Mouse (Mus musculus) spleen, postnatal 36 days (tissue): ENCODE measurements around the gene Gnao1.
A peak's percentile ranks its signal among the peaks of the same experiment; 100 is the strongest.

Source experiments
- DNase-seq, 2 experiments: peaks; one replicate each; pipeline ENCODE4 v3.0.0; 2022; ENCODE audit warnings: low spot score in 2 of 2, mixed read lengths in 1 of 2

Gnao1 gene

GRCm38 (mm10) chr8:93809686-93810027, at the start of gene Gnao1:
TSS of gene Gnao1 (plus strand) at chr8:93809966.
- no peak for DNase-seq

- no peak for DNase-seq
These were observed 32.2 kb upstream of the Gnao1 start for GRCm38 (mm10) chr8:93777605-93778004.

GRCm38 (mm10) chr8:93809226-93809625, 540 bp upstream of the Gnao1 start:
- no peak for DNase-seq

- DNase-seq: peak; percentile 13 to 22
These were observed 477 bp downstream of the Gnao1 start for GRCm38 (mm10) chr8:93810028-93810858.

- DNase-seq: no peak
These were observed 1.3 kb downstream of the Gnao1 start for GRCm38 (mm10) chr8:93810859-93811602.

DNA sequence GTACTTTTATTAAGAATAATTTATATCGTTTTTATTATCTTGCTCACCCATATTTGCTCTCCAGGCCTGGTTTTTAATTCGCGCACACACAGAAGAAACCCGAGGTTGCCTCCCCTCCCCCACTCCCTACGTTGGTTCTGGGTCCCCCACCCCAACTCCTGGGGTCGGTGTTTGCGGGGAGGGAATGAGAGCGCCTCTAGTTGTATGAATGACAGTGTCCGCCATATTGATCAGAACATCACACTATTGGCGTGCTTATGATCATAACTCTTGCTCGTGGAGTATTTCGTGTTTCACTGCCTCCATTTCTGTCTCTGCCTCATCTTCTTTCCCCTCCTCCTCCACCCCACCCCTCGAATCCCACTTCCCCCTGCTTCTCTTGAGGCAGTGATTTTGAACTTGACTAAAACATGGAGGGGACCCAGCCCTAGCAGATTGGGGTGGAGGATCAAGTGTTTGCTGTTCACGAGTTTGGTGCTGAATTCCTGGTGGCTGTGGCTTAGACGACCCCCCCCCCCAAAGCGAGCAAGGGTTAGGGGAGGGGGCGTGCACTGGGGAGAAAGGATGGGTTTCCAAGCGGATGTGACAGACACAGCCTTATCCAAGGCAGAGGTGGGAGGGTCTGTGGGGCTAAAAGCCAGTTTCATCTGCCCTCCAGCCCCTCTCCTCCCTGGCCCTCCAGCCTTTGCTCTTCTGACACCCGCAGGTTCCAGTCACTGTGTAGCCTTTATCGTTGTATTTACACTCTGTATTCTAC, 2.1 kb downstream of the Gnao1 start:
- DNase-seq: no peak

- DNase-seq: no peak
These were observed 3.0 kb downstream of the Gnao1 start for GRCm38 (mm10) chr8:93812566-93813404.

- DNase-seq: peak in 1 of 2 experiments; percentile 3
These were observed 3.6 kb downstream of the Gnao1 start for GRCm38 (mm10) chr8:93813405-93813761.

DNA sequence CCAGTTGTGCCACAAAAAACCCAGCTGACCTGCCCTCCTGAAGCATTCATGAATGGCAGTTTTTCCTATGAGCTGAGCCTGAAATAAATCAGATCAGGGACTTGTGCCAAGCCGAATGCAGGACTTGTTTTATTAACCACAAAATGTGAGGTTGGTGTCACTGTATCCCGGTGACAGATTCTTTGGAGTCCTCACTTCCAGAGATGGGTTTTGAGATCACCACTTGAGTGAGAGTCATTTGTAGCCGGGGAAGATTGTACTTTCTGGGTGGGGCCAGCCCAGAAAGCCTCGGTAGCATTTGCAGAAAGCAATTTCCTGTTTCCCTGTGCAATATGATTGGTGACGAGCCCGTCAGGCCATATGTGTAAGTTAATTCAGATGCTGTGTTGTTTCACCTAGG, 4.5 kb downstream of the Gnao1 start:
- DNase-seq: no peak

DNA sequence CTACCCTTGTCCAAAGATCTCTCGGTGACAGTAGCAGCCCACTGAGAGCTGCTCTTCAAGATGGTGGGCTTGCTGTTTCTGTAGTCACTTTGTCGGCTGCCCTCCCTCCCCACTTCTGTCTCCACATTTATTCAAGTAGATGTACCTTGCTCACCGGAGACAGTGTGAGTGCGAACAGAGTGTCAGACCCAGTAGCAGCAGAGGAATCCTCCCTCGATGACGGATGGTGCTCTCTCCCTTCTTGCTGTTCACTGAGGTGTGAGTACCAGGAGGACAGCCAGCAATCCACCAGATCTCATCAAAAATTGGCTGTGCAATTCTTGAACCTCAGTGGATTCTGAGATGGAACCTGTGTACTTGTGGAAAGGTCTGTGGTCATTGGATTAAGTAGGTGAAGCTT, 6.5 kb downstream of the Gnao1 start:
- DNase-seq: no peak

DNA sequence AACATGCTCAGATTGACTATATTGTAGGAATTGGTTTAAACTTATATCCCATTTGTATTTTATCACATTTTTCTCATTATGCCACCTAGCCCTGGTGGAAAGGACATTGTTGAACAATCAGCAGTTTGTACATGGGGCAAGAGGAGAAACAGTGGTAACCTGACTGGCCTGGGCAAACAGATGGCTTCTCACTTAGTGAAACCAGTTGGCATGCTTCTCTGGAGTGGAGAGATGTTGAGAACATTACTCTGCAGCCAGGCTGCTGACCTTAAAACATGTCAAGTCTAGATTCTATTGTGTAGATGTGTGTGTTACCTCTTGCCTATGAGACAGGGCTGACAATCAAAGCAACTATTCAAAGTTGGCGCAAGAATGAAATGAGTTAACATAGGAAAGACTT, 7.6 kb downstream of the Gnao1 start:
- DNase-seq: no peak

GRCm38 (mm10) chr8:93819929-93820328, 10.2 kb downstream of the Gnao1 start:
- DNase-seq: no peak

- DNase-seq: no peak
These were observed 11.6 kb downstream of the Gnao1 start for GRCm38 (mm10) chr8:93821327-93821726.

DNA sequence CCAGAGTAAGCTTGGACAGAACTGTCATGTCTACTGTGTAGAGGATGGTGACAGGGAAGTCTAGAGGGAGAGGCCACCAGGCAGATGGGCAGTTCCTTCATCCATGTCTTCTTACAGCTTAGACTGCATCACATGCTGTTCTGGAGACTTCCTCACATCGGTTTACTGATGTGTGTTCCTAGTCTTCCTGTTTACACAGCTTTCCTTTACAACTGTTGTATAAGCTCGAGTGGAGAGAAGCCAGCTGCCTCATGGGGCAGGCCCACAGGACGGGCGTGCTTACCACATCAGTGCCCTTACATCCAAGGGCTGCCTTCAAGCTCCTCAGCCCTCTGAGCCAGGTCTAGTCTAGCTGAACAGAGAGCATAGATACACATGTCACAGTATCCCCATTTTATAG, 15.6 kb downstream of the Gnao1 start:
- no peak for DNase-seq

DNA sequence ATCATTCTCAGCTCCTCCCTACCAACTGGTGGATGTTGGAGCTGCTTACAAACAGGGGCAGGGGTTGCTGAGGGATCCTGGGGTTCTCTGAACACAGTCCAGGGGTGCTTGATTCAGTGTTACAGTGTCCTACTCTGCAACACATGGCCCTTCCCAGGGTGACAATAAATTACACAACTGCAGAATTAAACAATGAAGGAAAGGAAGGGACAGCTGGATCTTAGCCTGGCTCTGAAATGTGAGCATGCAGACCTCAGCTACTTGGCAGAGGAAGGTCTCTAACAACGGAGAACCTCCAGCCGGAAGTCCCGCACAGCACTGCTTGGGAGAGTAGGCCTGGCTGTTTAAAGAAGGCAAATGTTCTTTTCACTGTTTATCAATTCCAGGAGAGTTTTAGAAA, 20.9 kb downstream of the Gnao1 start:
- DNase-seq: no peak

- DNase-seq: no peak
These were observed 26.0 kb downstream of the Gnao1 start for GRCm38 (mm10) chr8:93835771-93836170.

DNA sequence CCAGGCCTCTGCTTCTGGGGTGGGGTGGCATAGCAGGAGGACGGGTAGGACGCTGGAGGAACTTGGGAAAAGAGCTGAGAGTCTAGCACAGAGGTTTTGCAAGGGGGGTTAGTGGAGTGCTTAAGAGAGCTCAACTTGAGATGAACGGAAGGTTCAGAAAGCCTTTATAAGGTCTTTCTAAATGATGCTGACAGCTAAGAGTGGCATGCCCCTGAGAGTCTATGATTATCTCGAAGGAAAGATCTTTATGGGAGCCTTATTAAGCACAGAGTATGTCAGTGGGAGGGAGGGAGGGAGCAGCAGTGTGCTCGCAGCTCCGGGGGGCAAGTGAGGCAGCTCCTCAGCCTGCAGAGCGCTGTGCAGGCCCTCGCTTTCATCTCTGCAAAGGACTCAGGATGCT, 29.3 kb downstream of the Gnao1 start:
- DNase-seq: no peak

DNA sequence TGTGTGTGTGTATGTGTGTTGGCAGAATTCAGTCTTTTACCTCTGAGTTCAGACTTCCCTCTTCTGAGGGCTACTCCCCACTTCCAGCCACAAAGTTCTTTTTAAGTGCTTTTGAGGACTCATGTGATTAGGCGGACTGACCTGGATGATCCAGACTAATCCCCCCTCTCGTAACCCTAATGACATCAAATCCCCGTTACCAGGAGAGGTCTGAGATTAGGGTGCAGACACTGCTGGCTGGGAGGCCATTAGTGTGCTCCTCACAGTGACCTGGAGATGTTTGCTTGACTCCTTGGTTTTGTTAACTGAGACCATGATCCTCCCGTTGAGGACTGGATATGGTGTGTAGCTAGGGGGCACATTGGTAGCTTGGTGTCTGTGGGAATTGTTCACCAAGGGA, 30.7 kb downstream of the Gnao1 start:
- DNase-seq: no peak

DNA sequence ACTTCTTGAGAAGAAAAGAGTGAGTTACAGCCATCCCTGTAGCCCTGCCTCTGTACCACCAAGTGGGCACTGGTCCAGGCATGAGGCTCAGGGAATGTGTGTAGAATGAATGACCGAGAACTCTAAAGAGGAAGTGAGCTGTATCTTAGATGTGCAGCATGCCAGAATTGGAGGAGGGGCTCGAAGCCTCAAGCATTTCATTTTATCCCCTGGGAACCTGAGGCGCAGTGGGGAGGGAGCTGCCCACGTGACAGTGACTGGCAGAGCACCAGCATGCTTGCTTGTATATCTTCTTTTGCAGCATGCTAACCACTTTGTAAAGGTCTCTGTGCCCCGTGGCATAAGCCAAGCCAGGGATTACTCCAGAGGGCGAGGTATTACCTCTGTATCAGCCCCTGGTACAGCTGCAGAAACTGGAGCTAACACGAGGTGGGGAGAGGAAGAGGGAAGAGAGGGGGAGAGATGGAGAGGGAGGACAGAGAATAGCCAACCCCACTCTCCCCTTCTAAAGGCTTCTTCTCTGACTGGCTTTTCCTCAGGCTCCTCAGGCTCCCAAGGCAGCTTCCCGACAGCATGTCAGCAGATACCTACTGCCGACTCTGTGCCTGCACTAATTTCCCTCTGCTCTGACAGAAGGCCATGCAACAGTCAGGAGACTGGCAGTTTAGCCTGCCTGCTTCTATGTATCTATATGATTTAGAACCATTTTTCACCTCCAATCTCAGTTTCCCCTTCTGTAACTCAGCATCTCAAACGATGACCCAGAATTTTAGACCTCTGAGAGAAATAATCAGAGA, 31.4 kb downstream of the Gnao1 start:
- DNase-seq: no peak

DNA sequence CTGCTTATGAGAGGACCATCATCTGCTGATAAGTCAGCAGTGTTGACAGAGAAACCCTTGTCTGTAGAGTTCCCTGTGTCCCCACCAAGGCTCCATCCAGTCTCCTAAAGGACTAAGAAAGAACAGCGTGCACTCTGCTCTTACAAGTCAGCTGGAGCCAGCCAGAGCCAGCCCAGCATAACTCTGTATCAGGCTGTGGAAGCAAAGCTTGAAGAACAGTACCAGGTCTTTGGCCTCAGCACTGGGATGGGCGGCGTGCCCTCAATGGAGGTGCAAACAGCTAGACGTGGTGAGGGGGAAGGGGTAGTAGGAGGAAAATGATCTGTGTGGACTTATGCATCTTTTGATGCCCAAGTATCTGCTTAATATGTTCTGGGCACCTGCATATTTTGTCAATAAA, 32.8 kb downstream of the Gnao1 start:
- DNase-seq: no peak
